Mouse (Mus musculus): ENCODE measurements at regions not wholly inside any gene's neighbourhood (a gene's known extent, or its start where the extent isn't known, plus 50 kb on each side); places are given as distances from the start of the nearest gene placed in this dataset.

DNA sequence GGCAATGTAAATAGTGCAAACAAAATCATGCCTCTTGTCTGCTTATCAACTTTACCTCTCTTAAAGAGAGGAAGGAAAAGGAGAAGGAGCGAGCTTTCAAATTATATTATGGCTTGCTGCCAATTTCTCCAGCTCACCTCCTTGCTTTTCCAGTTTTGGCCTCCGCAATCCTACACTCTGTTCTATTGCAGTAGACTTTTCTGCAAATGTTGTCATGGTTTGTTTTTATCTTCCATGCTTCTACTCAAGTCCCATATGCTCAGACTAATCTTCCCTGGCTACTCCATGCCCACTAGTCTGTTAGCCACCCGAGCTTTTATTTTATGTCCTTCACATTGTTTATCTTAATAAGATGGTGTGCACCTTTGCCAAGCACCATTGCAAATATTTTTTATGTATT lies 168.0 kb upstream of the Osr1 start:
- no peak for DNase-seq (ENCODE audit: low spot score)

GRCm38 (mm10) chr12:9404981-9405380 lies 164.9 kb upstream of the Osr1 start:
- no peak for DNase-seq (ENCODE audit: low spot score)

GRCm38 (mm10) chr12:9419311-9419710 lies 150.6 kb upstream of the Osr1 start:
- no peak for DNase-seq (ENCODE audit: low spot score)

DNA sequence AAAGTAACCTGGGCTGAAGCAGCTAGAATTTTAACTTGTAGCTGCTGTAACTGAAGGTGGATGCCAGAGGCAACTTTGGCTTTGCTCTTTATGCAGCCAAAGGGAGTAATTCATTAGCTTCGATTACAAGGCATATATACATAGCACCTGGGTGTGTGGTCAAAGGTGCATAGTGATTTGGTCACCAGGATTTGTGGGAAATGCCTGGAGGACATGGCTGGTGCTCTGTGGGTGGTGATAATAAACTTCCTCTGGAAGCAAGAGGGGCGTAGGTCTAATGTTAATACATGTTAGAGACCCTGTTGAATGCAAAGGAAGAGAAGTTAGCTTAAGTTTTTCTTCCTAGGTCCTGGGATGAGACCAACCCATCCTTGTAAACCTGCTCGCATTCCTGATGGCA lies 139.3 kb upstream of the Osr1 start:
- no peak for DNase-seq (ENCODE audit: low spot score)

DNA sequence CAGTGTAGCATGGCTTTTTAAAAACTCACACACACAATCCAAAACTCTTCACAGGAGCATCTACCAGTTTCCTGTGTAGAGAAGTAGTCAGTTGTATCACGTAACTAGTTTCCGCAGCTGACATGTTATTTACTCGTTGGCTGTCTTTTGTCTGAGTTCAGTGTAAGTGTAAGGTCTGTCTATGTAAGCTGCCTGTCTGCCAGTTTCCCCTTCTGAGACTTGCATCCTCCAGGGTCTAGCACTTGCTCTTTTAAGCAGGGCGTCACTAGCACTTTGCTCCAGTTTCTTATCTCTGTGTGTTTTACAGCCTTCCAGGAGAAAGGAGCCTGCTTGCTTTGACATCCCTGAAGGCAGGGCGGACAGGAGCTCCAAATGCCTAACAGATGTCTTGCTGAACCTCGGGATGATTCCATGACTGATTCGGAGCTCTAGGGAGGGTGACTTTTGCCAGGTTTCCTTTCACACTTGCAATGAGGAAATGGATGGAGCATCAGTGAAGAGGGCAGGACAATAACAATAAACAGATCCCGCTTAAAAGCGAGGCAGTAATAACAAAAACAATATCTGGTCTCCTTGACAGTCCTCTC lies 131.2 kb upstream of the Osr1 start:
- no peak for DNase-seq (ENCODE audit: low spot score)

GRCm38 (mm10) chr12:9450620-9451019 lies 119.3 kb upstream of the Osr1 start:
- no peak for DNase-seq (ENCODE audit: low spot score)

GRCm38 (mm10) chr12:9460193-9460592 lies 109.7 kb upstream of the Osr1 start:
- DNase-seq (ENCODE audit: low spot score): peak; percentile 5

- DNase-seq (ENCODE audit: low spot score): no peak
Observed at GRCm38 (mm10) chr12:9469655-9470470, 100.1 kb upstream of the Osr1 start.

GRCm38 (mm10) chr12:9475836-9476235 lies 94.1 kb upstream of the Osr1 start:
- no peak for DNase-seq (ENCODE audit: low spot score)

DNA sequence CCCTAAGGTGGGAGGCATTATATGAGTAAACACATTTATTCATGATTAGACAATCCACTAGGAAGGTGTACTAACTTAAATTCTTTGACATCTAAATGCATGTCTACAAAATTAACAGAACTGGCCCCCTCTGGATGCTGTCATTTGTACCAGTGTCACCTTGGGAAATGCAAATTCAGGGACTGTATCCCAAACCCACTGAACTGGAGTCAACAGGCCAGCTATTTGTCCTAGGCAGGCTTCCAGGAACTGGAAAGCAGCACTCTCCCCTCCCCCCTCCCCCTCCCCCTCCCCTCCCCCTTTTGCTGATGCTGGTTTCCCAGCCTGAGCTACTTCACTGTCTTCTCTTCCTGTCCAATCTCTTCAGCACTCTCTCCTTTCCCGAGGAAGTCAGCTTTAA lies 91.7 kb upstream of the Osr1 start:
- no peak for DNase-seq (ENCODE audit: low spot score)

GRCm38 (mm10) chr12:9487674-9488413 lies 82.1 kb upstream of the Osr1 start:
- DNase-seq (ENCODE audit: low spot score): no peak

DNA sequence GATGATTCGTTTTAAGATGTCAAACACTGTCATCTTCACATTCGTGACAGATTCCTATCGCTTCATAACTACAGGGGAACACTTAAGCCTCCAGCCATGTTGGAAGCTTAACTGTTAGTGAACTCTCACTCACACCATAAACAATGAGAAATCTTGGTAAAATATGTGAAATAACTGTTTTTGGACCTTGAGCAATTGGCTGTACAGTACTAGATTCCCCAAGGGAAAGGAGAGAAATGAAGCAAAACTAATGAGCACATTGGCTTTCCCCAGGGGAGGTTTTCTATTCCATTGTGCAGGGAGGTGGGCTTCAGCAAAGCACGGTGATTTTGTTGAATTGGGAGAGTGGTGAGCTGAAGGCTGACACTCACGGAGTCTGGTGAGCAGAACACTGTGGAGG lies 56.0 kb upstream of the Osr1 start:
- DNase-seq (ENCODE audit: low spot score): no peak

GRCm38 (mm10) chr12:9518782-9519181 lies 51.1 kb upstream of the Osr1 start:
- DNase-seq (ENCODE audit: low spot score): no peak

DNA sequence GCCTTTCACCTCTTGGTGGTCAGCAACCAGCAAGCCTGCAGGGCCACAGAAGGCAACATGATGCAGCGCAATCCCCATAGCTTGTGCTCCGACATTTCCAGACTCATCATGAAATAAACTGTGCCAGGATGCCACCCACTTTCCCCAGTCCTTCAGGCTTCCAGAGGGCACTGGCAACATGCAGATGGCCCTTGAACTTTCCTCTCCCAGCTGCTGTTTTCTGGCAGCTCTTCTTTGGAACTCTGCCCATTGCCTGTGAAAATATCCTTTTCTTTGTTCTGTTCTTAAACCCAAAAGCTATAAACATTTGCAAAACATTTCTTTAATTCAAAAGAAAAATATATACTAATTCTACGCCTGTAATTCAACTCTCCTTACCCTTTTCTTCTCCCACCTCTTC lies 50.6 kb upstream of the Osr1 start:
- DNase-seq (ENCODE audit: low spot score): no peak

All from thymus, postnatal 0 days (tissue).